Mouse (Mus musculus): ENCODE results near the gene Cope. TPM values are rescaled to one million over a fixed set of nuclear protein-coding genes. Genes with fewer than 3 reads are reported as not detected.

The Cope gene
- 100 to 1,000 TPM; 346 to 377 TPM for polyA plus RNA-seq (2017; shearing (Covaris generic))

DNA sequence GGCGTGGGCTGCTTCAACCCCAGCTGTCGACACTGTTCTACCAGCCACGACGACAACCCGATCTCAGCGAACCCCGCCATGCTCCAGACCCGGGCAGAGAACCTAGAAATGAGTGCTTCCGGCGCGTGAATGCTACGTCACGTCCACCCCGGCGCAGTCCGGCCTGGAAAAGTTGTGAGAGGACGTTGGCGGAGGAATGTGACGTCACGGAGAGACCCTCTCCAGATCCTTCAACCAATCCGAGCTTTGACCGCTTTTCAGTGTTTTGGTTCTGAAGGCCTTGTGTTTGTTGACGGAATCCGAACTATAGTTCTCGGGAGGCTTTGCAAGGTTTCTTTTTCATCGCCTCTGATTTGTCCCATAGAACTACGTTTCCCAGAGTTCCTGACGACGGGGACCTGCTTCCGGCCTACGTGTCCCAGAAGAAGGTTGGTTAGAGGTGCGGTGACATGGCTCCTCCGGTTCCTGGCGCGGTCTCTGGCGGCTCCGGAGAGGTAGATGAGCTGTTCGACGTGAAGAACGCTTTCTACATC, at the start of gene Cope, which contains the start of gene Ddx49:
Gene Cope, plus strand, starts transcription at position 161 of the 533 bp plus-strand sequence.
Gene Ddx49, minus strand, starts transcription at position 132 of the 533 bp plus-strand sequence.

DNA sequence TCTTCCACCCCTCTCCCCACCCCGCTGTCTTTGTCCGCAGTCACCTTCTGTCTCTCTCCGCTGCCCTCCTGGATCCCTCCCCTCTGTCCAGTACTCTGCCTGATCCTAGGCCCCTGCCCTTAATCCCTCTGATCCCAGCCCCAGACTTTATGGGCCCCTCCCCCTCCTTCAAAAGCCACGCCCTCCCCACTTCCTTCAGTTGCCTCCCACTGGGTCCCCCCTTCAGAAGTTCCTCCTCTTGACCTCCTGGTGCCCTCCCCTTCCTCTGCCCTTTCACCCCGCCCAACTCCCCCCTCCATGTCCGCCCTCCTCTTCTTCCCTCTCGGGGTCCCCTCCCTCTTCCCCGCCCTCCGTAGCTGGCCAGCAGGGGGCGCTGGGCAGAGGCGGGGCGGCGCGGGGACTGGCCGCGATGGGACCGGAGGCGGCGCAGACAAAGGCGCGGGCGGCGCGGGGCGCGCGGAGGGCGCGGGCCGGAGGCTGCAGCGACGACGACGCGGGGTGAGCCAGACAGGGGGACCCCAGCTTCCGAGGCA, 19.6 kb upstream of the Cope start, which contains the start of gene Homer3:
Gene Homer3, plus strand, starts transcription at position 225 of the 533 bp plus-strand sequence.

DNA sequence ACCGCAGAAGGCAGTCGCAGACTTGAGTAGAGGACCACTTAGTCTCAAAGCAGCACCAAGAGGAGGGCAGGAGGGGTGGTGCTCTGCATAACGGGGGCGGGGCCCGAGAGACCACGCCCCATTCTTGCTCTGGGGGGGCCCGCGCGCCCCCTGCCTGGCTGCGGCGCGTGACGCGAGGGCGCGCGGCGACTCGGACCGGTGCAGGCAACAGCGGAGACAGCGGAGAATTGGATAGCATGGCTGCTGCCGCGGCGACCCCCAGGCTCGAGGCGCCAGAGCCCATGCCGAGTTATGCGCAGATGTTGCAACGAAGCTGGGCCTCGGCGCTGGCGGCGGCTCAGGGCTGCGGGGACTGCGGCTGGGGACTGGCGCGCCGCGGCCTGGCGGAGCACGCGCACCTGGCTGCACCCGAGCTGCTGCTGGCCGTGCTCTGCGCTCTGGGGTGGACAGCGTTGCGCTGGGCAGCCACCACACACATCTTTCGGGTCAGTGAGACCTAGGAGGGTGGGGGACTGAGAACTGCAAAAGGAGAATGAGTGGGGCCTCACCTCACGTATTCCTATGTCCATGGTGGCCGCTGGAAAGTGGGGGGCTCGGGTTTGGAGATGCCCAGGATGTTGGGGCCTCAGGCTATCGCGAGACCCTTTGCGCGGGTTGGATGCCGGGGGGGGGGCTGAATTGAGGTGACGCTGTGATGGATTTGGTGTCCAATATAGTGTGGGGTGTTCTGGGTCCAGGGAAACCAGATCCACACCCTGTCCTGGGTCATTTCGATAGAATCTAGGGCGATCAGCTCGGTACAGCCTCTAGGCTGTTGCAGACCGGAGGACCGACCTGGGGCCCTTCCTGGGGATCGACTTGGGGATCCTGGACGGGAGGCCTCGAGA, 13.5 kb downstream of the Cope start, which contains the start of gene Cers1:
Gene Cers1, plus strand, starts transcription at position 152 of the 887 bp plus-strand sequence.

DNA sequence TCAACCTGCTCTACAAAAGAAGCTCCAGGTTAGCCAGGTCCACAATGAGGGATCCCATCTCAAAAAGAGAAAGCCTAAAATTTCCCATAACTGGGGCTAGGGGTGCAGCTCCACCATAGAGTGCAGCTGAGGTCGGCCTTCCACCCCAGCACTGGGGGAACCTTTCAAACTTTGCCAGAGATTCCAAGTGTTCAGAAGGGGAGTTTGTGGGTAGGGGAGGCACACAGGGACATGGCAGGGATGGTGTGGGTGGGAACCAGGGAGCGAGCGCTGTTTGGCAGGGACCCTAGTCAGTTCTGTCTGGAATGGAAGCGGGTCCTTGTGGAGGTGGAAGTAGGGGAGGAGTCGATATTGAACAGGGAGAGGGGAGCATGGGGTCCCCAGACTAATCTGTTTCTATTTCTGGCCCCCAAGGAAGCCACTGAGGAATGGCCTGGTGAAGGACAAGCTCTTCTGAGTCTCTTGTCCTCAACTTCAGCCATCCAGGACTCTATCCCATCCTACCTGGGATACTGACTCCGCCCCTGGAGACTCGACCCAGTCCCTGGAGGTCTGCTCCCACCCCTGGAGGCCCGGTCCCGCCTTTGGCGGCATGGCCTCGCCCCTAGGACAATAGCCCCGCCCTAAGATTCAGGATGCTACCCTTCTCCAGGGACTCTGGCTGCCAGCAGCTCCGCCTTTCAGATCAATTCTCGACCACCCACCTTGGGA, 27.0 kb downstream of the Cope start, which contains the start of gene Gdf1:
Gene Gdf1, plus strand, starts transcription at position 694 of the 711 bp plus-strand sequence.

DNA sequence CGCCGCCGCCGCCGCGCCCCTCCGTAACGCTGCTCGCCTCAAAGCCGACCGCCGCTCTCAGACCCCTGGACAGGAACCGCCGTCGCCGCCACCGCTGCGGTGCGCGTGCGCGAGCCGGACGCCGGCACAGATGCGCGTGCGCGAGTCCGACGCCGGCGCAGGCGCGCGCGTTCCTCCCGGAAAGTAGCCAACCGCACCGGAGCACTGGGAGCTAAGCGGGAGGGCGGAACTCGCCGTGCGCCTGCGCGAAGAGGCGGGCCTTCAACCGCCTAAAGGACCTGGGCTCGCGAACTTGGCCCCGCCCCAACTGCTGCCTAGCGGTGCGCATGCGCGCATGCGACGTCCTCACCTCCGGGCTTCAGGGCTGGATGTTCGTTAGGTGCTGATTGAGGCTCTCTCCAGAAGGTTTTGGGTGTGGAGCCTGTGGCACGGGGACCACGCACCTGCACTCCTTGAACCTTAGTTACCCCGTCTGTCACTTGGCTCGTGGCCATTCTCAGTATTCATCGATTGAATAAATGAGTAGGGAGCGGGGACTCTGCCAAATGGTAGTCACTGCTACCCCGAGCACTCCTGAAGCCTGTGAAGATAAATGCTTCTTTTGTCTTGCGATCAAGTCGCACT, 51.0 kb downstream of the Cope start, which contains the start of gene Upf1:
Gene Upf1, minus strand, starts transcription at position 85 of the 624 bp plus-strand sequence.

Other genes with a start within 250 kb of the Cope start
- gene Tm6sf2, start 229.6 kb upstream of the Cope start, polyA plus RNA-seq (2017; shearing (Covaris generic)): under 1 TPM in 1 of 2 experiments, not detected in 1; 0.30 TPM
- gene Hapln4, start 219.1 kb upstream of the Cope start, polyA plus RNA-seq (2017; shearing (Covaris generic)): not detected
- under 1 TPM in 1 of 2 experiments, not detected in 1; 0.10 TPM for gene Ncan, start 181.6 kb upstream of the Cope start, polyA plus RNA-seq (2017; shearing (Covaris generic))
- gene Nr2c2ap, start 171.2 kb upstream of the Cope start, polyA plus RNA-seq (2017; shearing (Covaris generic)): 10 to 100 TPM; 38.4 to 61.7 TPM
- 10 to 100 TPM; 25.1 to 31.2 TPM for gene Rfxank, start 163.4 kb upstream of the Cope start, polyA plus RNA-seq (2017; shearing (Covaris generic))
- gene Borcs8, start 163.0 kb upstream of the Cope start, polyA plus RNA-seq (2017; shearing (Covaris generic)): 10 to 100 TPM; 55.4 to 79.7 TPM
- 1 to 10 TPM in 1 of 2 experiments, under 1 TPM in 1; 0.81 to 1.1 TPM for gene Mef2b, start 162.8 kb upstream of the Cope start, polyA plus RNA-seq (2017; shearing (Covaris generic))
- 10 to 100 TPM; 26.0 to 43.0 TPM for gene Tmem161a, start 130.2 kb upstream of the Cope start, polyA plus RNA-seq (2017; shearing (Covaris generic))
- 10 to 100 TPM in 1 of 2 experiments, 1 to 10 TPM in 1; 4.8 to 11.1 TPM for gene Slc25a42, start 90.2 kb upstream of the Cope start, polyA plus RNA-seq (2017; shearing (Covaris generic))
- 10 to 100 TPM; 28.9 to 34.8 TPM for gene Sugp2, start 68.3 kb upstream of the Cope start, polyA plus RNA-seq (2017; shearing (Covaris generic))
- 10 to 100 TPM; 10.4 to 12.5 TPM for gene Armc6, start 68.1 kb upstream of the Cope start, polyA plus RNA-seq (2017; shearing (Covaris generic))
- gene Homer3, start 19.7 kb upstream of the Cope start, polyA plus RNA-seq (2017; shearing (Covaris generic)): 1 to 10 TPM; 2.9 to 5.7 TPM
- 10 to 100 TPM; 49.1 to 66.3 TPM for gene Ddx49, start within 50 bp of the Cope start, polyA plus RNA-seq (2017; shearing (Covaris generic))
- gene Cers1, start 13.3 kb downstream of the Cope start, polyA plus RNA-seq (2017; shearing (Covaris generic)): not detected
- gene Gdf1, start 27.3 kb downstream of the Cope start, polyA plus RNA-seq (2017; shearing (Covaris generic)): under 1 TPM; 0.36 to 0.39 TPM
- 10 to 100 TPM; 55.4 to 75.0 TPM for gene Upf1, start 50.8 kb downstream of the Cope start, polyA plus RNA-seq (2017; shearing (Covaris generic))
- gene Comp, start 71.0 kb downstream of the Cope start, polyA plus RNA-seq (2017; shearing (Covaris generic)): 1 to 10 TPM; 1.0 to 2.2 TPM
- gene Crtc1, start 137.1 kb downstream of the Cope start, polyA plus RNA-seq (2017; shearing (Covaris generic)): 10 to 100 TPM in 1 of 2 experiments, 1 to 10 TPM in 1; 9.8 to 11.8 TPM
- gene Klhl26, start 174.4 kb downstream of the Cope start, polyA plus RNA-seq (2017; shearing (Covaris generic)): 10 to 100 TPM; 10.3 to 17.8 TPM
- not detected for gene Tmem59l, start 184.8 kb downstream of the Cope start, polyA plus RNA-seq (2017; shearing (Covaris generic))
- gene Crlf1, start 190.6 kb downstream of the Cope start, polyA plus RNA-seq (2017; shearing (Covaris generic)): not detected
- 100 to 1,000 TPM; 103 to 125 TPM for gene Rex1bd, start 204.2 kb downstream of the Cope start, polyA plus RNA-seq (2017; shearing (Covaris generic))
- gene Uba52, start 208.3 kb downstream of the Cope start, polyA plus RNA-seq (2017; shearing (Covaris generic)): 1,000 to 10,000 TPM in 1 of 2 experiments, 100 to 1,000 TPM in 1; 932 to 1,504 TPM
- gene Fkbp8, start 225.2 kb downstream of the Cope start, polyA plus RNA-seq (2017; shearing (Covaris generic)): 100 to 1,000 TPM; 372 to 404 TPM
- 100 to 1,000 TPM; 108 to 123 TPM for gene Kxd1, start 225.4 kb downstream of the Cope start, polyA plus RNA-seq (2017; shearing (Covaris generic))
- gene Ell, start 236.9 kb downstream of the Cope start, polyA plus RNA-seq (2017; shearing (Covaris generic)): 10 to 100 TPM; 25.7 to 27.7 TPM